Mouse (Mus musculus): Measurements from ENCODE around the gene Timm8a2. TPM values are rescaled to one million over a fixed set of nuclear protein-coding genes. Genes with fewer than 3 reads are reported as not detected.

The Timm8a2 gene
- polyA plus RNA-seq (2012; rRNA removed) = not detected in 2 replicates

DNA sequence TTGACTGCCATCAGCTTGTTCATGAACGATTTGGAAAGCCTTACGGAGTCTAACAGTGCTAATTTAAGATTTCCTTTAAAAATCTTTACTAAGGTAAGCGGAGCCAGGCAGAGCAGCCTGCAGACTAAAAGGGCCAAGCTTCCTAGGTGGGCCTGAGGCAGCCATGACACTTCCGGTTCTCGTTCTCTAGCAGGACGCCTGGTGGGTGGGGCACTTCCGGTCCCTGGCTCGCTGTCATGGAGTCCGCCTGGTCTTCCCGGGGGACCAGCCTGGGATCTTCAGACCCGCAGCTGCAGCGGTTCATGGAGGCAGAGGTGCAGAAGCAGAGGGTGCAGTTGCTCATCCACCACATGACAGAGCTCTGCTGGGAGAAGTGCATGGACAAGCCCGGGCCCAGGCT is at the start of gene Timm8a2:
Timm8a2 (plus strand) TSS at position 224 of the 400 bp plus-strand sequence.

Other genes with a start within 250 kb of the Timm8a2 start
- 14.1 and 15.9 TPM in 2 replicates for gene Dock9, start 236.8 kb upstream of the Timm8a2 start, polyA plus RNA-seq (2012; rRNA removed)
- gene Ubac2, start 156.1 kb upstream of the Timm8a2 start, polyA plus RNA-seq (2012; rRNA removed) = 45.7 and 49.1 TPM in 2 replicates
- gene Gpr18, start 118.9 kb upstream of the Timm8a2 start, polyA plus RNA-seq (2012; rRNA removed) = 2.4 and 2.5 TPM in 2 replicates
- gene Gpr183, start 69.5 kb upstream of the Timm8a2 start, polyA plus RNA-seq (2012; rRNA removed) = 1.7 and 1.9 TPM in 2 replicates
- 721 and 936 TPM in 2 replicates for gene Tm9sf2, start 72.4 kb downstream of the Timm8a2 start, polyA plus RNA-seq (2012; rRNA removed)
- gene Clybl, start 147.0 kb downstream of the Timm8a2 start, polyA plus RNA-seq (2012; rRNA removed) = 9.2 and 10.1 TPM in 2 replicates

Data from colon, adult 2 months (tissue).